Mouse (Mus musculus) erythroblast, embryonic 14.5 days (primary cell): Measurements from ENCODE around the gene Celsr2.

ENCODE experiments used
- GATA1 ChIP-seq: IDR thresholded peaks from 2 replicates; pipeline ENCODE4 v1.6.1; 2012; ENCODE audit warnings: low read length, inconsistent platforms, mixed read lengths
- TAL1 ChIP-seq: IDR thresholded peaks from 3 replicates; pipeline ENCODE4 v1.6.1; 2012; ENCODE audit warnings: low read length, inconsistent platforms, mixed read lengths

DNA sequence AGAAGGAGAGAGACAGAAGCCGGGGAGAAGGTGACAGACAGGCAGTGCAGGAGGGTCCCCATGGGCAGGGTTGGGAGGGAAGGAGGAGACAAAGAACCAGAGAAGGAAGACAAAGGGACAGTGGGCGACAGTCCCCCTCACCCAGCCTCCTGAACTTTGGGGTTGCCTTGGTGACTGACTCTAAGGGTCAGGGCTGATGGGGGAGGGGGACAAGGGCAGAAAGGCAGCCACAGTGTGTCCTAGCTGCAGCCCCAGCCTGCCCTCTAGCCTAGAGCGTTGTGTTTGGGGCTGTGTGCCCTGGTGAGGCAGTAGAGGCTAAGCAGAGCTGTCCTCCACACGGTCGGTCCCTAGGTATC lies 5.0 kb downstream of the Celsr2 start:
- no peak for TF ChIP-seq TAL1
- no peak for TF ChIP-seq GATA1
